Mouse (Mus musculus): ENCODE data around the gene Atf4. TPM values are rescaled to one million over a fixed set of nuclear protein-coding genes. Genes with fewer than 3 reads are reported as not detected.

Atf4 gene
- polyA plus RNA-seq, 1 experiment from 2014 or later = 104 TPM

- Histone ChIP-seq H3K9ac (ENCODE audit: low read length) (peak within 1 kb of the TSS; percentile 80), H3K4me2 (replicated peaks; ENCODE audit: low read depth) (peak within 1 kb of the TSS; percentile 73), H3K27me3 (ENCODE audit: control insufficient read depth, insufficient read depth, low read length) (no peaks in the 10 kb centered on the region), H3K4me1 (replicated peaks; ENCODE audit: control insufficient read depth, insufficient read depth) (no peaks in the 10 kb centered on the region), H3K36me3 (ENCODE audit: control insufficient read depth, insufficient read depth, low read length) (0 out of 2 replicates have a peak, but pooled peaks cover 2% of the 10 kb centered on the region), H3K27ac (replicated peaks) (peak within 1 kb of the TSS; percentile 63; the same call in 1 of the 2 replicates), H3K4me3 (ENCODE audit: low read depth, low read length) (peak within 1 kb of the TSS; percentile 83), H3K9me3 (ENCODE audit: control insufficient read depth, low read length) (no peaks in the 10 kb centered on the region)
- WGBS = under 1% methylated on average over 66 of the region's 66 CpGs
- peak; percentile 94 for DNase-seq (ENCODE audit: low spot score)
- TF ChIP-seq EP300 (optimal IDR thresholded peaks at IDR 0.05) (no peak), CTCF (IDR thresholded peaks at IDR 0.05; ENCODE audit: low read depth) (peak; percentile 26; the same call in 1 of the 2 replicates)
- ATAC-seq (ENCODE audit: low FRiP score, low TSS enrichment) = peak; percentile 89
Measured at GRCm38 (mm10) chr15:80263610-80264575, 8.9 kb downstream of the Atf4 start, which contains the start of gene Rps19bp1. Gene Rps19bp1 (minus strand): TSS chr15:80264315.

DNA sequence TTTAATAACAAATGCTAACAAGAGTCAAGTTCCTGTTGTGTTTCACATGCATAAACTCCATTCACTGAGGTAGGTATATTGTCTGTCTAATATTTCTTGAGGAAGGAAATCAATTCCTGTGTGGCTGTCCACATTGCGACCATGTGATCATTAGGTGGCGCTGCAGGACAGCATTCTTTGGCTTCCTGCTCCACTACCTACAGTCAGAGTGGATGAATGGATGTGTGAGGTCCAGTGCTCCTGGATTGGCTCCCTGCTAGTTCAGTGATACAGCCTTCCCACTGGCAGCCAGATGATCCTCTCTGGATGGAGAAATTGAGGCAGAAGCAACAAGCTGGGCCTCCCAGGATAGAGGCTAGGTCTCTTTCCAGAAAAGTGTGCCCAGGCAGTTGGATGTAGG, 11.3 kb downstream of the Atf4 start:
- no peak overlapping the region for H3K4me2 ChIP-seq (replicated peaks; ENCODE audit: low read depth)
- DNase-seq (ENCODE audit: low spot score) = peak; percentile 83
- no peak overlapping the region for H3K4me3 ChIP-seq (ENCODE audit: low read depth, low read length)
- H3K4me1 ChIP-seq (replicated peaks; ENCODE audit: control insufficient read depth, insufficient read depth) = no peaks in the 10 kb centered on the region
- ATAC-seq (ENCODE audit: low FRiP score, low TSS enrichment) = 0 out of 2 replicates have a peak, but pooled peaks have one; percentile 21
- H3K27ac ChIP-seq (replicated peaks) = no peak overlapping the region
- no peak overlapping the region for H3K9ac ChIP-seq (ENCODE audit: low read length)
- no peaks in the 10 kb centered on the region for H3K27me3 ChIP-seq (ENCODE audit: control insufficient read depth, insufficient read depth, low read length)
- H3K36me3 ChIP-seq (ENCODE audit: control insufficient read depth, insufficient read depth, low read length) = no peaks in the 10 kb centered on the region
- H3K9me3 ChIP-seq (ENCODE audit: control insufficient read depth, low read length) = no peaks in the 10 kb centered on the region
- 2% methylated on average over 2 of the region's 2 CpGs for WGBS
- TF ChIP-seq CTCF (IDR thresholded peaks at IDR 0.05; ENCODE audit: low read depth) = peak; percentile 95
- no peak for TF ChIP-seq EP300 (optimal IDR thresholded peaks at IDR 0.05)

GRCm38 (mm10) chr15:80271858-80272396, 16.9 kb downstream of the Atf4 start:
- 80% methylated on average over 3 of the region's 3 CpGs for WGBS
- Histone ChIP-seq H3K9me3 (ENCODE audit: control insufficient read depth, low read length) (no peaks in the 10 kb centered on the region), H3K4me3 (ENCODE audit: low read depth, low read length) (no peak overlapping the region), H3K4me2 (replicated peaks; ENCODE audit: low read depth) (no peak overlapping the region), H3K36me3 (ENCODE audit: control insufficient read depth, insufficient read depth, low read length) (no peaks in the 10 kb centered on the region), H3K9ac (ENCODE audit: low read length) (no peak overlapping the region), H3K4me1 (replicated peaks; ENCODE audit: control insufficient read depth, insufficient read depth) (no peaks in the 10 kb centered on the region), H3K27me3 (ENCODE audit: control insufficient read depth, insufficient read depth, low read length) (no peaks in the 10 kb centered on the region), H3K27ac (replicated peaks) (no peak overlapping the region)
- DNase-seq (ENCODE audit: low spot score) = no peak
- TF ChIP-seq CTCF (IDR thresholded peaks at IDR 0.05; ENCODE audit: low read depth) (no peak), EP300 (optimal IDR thresholded peaks at IDR 0.05) (no peak)
- no peak for ATAC-seq (ENCODE audit: low FRiP score, low TSS enrichment)

GRCm38 (mm10) chr15:80277107-80277506, 22.1 kb downstream of the Atf4 start:
- H3K9ac ChIP-seq (ENCODE audit: low read length) = no peak overlapping the region
- H3K36me3 ChIP-seq (ENCODE audit: control insufficient read depth, insufficient read depth, low read length) = no peaks in the 10 kb centered on the region
- 40% methylated on average over 9 of the region's 9 CpGs for WGBS
- ATAC-seq (ENCODE audit: low FRiP score, low TSS enrichment) = no peak
- no peaks in the 10 kb centered on the region for H3K4me1 ChIP-seq (replicated peaks; ENCODE audit: control insufficient read depth, insufficient read depth)
- H3K27me3 ChIP-seq (ENCODE audit: control insufficient read depth, insufficient read depth, low read length) = no peaks in the 10 kb centered on the region
- no peak overlapping the region for H3K4me2 ChIP-seq (replicated peaks; ENCODE audit: low read depth)
- TF ChIP-seq CTCF (IDR thresholded peaks at IDR 0.05; ENCODE audit: low read depth) (no peak), EP300 (optimal IDR thresholded peaks at IDR 0.05) (no peak)
- H3K27ac ChIP-seq (replicated peaks) = no peak overlapping the region
- no peak overlapping the region for H3K4me3 ChIP-seq (ENCODE audit: low read depth, low read length)
- no peak for DNase-seq (ENCODE audit: low spot score)
- H3K9me3 ChIP-seq (ENCODE audit: control insufficient read depth, low read length) = no peaks in the 10 kb centered on the region

DNA sequence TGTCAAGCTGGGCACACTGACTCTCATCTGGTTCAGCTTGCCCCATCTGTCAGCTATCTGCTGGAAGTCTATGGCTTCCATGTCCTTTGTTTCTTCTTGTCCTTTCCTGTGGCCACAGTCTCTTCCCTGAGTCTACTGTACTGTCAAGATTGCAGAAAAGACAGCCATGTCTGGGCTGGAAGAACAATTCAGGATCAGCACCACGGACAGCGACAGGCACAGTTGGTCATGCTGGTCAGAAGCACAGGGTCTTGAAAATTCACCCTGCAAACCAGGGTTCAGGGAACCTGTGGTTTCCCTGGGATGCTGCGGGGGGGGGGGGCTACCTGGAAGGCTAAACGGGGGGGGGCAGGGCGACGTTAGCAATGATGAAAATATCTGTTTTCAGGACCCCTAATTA, 22.6 kb downstream of the Atf4 start:
- H3K36me3 ChIP-seq (ENCODE audit: control insufficient read depth, insufficient read depth, low read length) = no peaks in the 10 kb centered on the region
- ATAC-seq (ENCODE audit: low FRiP score, low TSS enrichment) (no peak), DNase-seq (ENCODE audit: low spot score) (peak; percentile 81)
- no peaks in the 10 kb centered on the region for H3K4me1 ChIP-seq (replicated peaks; ENCODE audit: control insufficient read depth, insufficient read depth)
- H3K9ac ChIP-seq (ENCODE audit: low read length) = no peak overlapping the region
- no peaks in the 10 kb centered on the region for H3K9me3 ChIP-seq (ENCODE audit: control insufficient read depth, low read length)
- no peak overlapping the region for H3K27ac ChIP-seq (replicated peaks)
- H3K4me3 ChIP-seq (ENCODE audit: low read depth, low read length) = no peak overlapping the region
- H3K4me2 ChIP-seq (replicated peaks; ENCODE audit: low read depth) = no peak overlapping the region
- TF ChIP-seq EP300 (optimal IDR thresholded peaks at IDR 0.05) = no peak
- no peak for TF ChIP-seq CTCF (IDR thresholded peaks at IDR 0.05; ENCODE audit: low read depth)
- 0% methylated on average over 6 of the region's 6 CpGs for WGBS
- no peaks in the 10 kb centered on the region for H3K27me3 ChIP-seq (ENCODE audit: control insufficient read depth, insufficient read depth, low read length)

Measured in stomach, postnatal 0 days (tissue).